Mouse (Mus musculus) MEL (cell line): ENCODE measurements around the gene Ogdhl.

Source experiments
- BHLHE40 ChIP-seq: IDR thresholded peaks from 2 replicates; pipeline ENCODE4 v1.6.1; 2012; ENCODE audit warnings: low read depth, mild to moderate bottlenecking, inconsistent platforms, low read length, improper control_type of control experiment, borderline replicate concordance
- CTCF ChIP-seq, 3 experiments: IDR thresholded peaks in 2 of 3; conservative IDR thresholded peaks in 1 of 3; 2 replicates each; pipeline ENCODE4 v1.5.1; 2011 to 2012; ENCODE audit warnings: low read length in 3 of 3, low read depth in 2 of 3, mild to moderate bottlenecking in 2 of 3, improper control_type of control experiment in 1 of 3, inconsistent platforms in 1 of 3, mixed read lengths in 1 of 3, moderate library complexity in 1 of 3; ENCODE audit not compliant: control insufficient read depth in 1 of 3, insufficient read depth in 1 of 3, poor library complexity in 1 of 3, severe bottlenecking in 1 of 3
- HCFC1 ChIP-seq: IDR thresholded peaks from 2 replicates; pipeline ENCODE4 v1.6.1; 2012; ENCODE audit warnings: low read depth, mild to moderate bottlenecking, inconsistent platforms, low read length, improper control_type of control experiment, moderate library complexity
- JUND ChIP-seq: IDR thresholded peaks from 2 replicates; pipeline ENCODE4 v1.6.1; 2011; ENCODE audit warnings: low read depth, mild to moderate bottlenecking, improper control_type of control experiment, low read length
- MEF2A ChIP-seq: IDR thresholded peaks from 2 replicates; pipeline ENCODE4 v1.6.1; 2014; ENCODE audit warnings: low read depth, mild to moderate bottlenecking, inconsistent platforms, low read length, improper control_type of control experiment; ENCODE audit not compliant: poor library complexity, insufficient replicate concordance, severe bottlenecking; ENCODE audit errors: extremely low read depth
- POLR2A ChIP-seq, 2 experiments: IDR thresholded peaks; 2 replicates each; pipeline ENCODE4 v1.6.1; 2011 to 2012; ENCODE audit warnings: low read length in 2 of 2, mild to moderate bottlenecking in 2 of 2, control low read depth in 1 of 2, improper control_type of control experiment in 1 of 2, low read depth in 1 of 2, moderate library complexity in 1 of 2; ENCODE audit not compliant: control insufficient read depth in 1 of 2, insufficient read depth in 1 of 2, poor library complexity in 1 of 2
- POLR2AphosphoS2 ChIP-seq: IDR thresholded peaks from 2 replicates; pipeline ENCODE4 v1.6.1; 2011; ENCODE audit warnings: low read length, improper control_type of control experiment
- TCF12 ChIP-seq: IDR thresholded peaks from 2 replicates; pipeline ENCODE4 v1.6.1; 2014; ENCODE audit warnings: low read depth, mild to moderate bottlenecking, inconsistent platforms, low read length, improper control_type of control experiment, moderate library complexity

DNA sequence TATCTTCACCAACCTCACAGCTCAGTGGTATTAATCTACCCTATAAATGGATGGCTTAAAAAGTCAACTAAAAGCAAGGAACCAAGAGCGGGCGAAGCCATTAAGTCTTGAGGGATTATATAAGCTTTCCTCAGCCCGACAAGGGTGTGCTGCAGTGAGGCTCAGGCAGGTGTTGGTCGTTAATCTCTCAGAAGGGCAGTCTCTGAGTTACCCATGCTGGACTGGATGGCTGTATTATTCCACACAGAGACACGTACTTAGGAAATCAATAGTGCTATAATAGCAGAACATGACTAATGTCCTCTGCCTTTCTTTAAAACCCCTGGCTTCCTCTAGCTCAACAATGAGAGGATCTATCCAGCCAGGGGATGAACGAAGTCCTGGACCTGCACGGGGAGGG lies 19.4 kb upstream of the Ogdhl start:
- TF ChIP-seq CTCF (IDR thresholded peaks at IDR 0.05 in 2 of 3, conservative IDR thresholded peaks at IDR 0.05 in 1 of 3; ENCODE audit: control insufficient read depth in 1 of 3, insufficient read depth in 1 of 3, low read depth in 2 of 3, low read length in 3 of 3, poor library complexity in 1 of 3, severe bottlenecking in 1 of 3) (no peak), POLR2A (IDR thresholded peaks at IDR 0.05; ENCODE audit: control insufficient read depth in 1 of 2, insufficient read depth in 1 of 2, low read depth in 1 of 2, low read length in 2 of 2, poor library complexity in 1 of 2) (no peak), JUND (no peak), POLR2AphosphoS2 (no peak), TCF12 (no peak), BHLHE40 (no peak), HCFC1 (no peak), MEF2A (no peak)
